Mouse (Mus musculus): ENCODE results near the gene Angel2.
A peak's percentile ranks its signal among the peaks of the same experiment; 100 is the strongest.

Gene Angel2

DNA sequence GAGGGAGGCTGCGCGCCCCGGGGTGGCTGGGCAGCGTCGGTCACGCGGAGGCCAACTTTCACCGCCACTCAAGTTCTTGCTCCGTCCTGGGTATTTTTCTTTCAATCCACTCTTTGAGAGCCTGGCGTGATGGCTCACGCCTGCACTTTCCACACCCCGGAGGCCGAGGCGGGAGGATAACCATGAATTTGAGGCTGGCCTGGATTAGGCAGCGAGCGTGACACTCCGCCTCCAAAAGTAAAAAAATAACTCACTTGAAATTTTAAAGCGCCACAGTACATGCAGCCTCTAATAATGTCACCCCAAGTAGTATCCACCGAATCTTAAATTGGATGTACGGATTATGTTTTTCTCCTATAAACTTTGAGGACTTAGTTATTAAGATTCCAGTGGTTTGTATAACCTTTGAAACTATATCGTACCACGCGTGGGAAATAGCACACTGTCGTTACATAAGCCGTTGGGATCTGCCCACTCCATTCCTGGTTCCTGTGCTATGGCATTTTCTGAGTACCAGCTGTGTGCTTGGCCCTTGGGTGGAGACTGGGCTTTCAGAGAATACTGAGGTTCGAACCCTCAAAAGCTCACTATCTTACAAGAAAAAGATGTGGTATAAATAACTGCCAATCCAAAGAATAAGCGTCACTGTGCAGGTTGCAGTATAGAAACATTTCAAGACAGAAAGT lies 4.2 kb downstream of the Angel2 start:
- peak; percentile 18 for DNase-seq (ENCODE audit: low read depth, low spot score)

DNA sequence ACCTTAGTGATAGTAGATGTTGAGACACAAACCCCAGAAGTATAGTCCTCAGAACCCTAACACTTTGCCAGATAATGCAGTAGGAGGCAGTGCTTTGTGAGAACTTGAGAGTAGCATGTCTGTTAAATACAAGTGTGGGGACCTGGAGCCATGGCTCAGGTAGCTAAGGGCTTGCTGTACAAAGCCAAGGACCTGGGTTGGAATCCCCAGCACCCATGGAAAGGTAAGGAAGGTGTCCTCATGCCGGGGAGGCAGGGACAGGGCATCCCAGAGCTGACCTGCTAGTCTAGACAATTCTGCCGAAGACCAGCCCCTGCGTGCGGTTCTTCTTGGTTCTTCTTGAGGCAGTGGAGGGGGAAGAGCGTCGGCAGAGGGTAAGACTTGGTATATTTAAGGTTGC lies 5.3 kb downstream of the Angel2 start:
- DNase-seq (ENCODE audit: low read depth, low spot score), result no peak

DNA sequence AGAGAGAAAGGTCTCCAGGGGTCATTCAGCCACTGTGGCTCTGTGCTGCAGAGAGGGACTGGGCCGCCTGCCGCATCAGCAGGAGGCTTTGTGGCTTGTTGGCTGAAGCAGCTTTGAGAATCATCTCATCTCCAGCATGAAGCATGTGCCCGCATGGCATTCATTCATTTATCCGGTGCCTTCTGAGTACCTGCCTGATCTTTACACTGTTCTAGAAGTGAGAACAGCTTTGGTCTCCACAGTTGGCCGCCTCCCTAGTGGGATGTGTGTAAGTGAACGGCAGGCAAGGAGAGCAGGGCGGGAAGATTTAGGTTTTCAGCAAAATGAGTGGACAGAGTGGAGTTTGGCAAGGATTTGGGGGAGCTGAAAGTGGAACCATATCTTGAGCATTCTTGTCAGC lies 14.9 kb downstream of the Angel2 start:
- no peak for DNase-seq (ENCODE audit: low read depth, low spot score)

- peak; percentile 78 for DNase-seq (ENCODE audit: low read depth, low spot score)
These were observed 19.3 kb downstream of the Angel2 start for GRCm38 (mm10) chr1:190944109-190944760.

DNA sequence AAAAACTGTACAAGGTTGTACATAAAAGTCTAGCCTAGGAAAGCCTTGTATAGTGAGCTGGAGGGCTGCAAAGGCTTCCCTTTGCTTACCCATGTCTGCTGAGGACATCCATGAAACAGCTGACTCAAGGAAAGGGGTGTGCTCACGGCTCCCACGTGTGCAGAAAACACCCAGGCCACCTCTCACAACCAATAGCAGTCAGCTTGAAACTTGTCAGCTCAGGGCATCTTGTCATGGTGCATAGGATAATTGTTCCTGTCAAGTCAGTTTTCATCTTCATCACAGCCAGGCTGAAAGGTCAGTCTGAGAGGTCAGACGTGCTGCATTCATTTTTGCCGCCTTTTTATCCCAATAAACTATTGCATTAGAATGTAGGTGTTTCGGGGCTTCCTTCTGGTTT lies 23.1 kb downstream of the Angel2 start:
- no peak for DNase-seq (ENCODE audit: low read depth, low spot score)

- no peak for DNase-seq (ENCODE audit: low read depth, low spot score)
These were observed 23.5 kb downstream of the Angel2 start for GRCm38 (mm10) chr1:190948439-190948838.

- no peak for DNase-seq (ENCODE audit: low read depth, low spot score)
These were observed 23.9 kb downstream of the Angel2 start for GRCm38 (mm10) chr1:190948846-190949245.

- no peak for DNase-seq (ENCODE audit: low read depth, low spot score)
These were observed 26.1 kb downstream of the Angel2 start for GRCm38 (mm10) chr1:190951014-190951413.

GRCm38 (mm10) chr1:190953009-190953408 lies 28.1 kb downstream of the Angel2 start:
- DNase-seq (ENCODE audit: low read depth, low spot score), result no peak

- DNase-seq (ENCODE audit: low read depth, low spot score), result no peak
These were observed 33.9 kb downstream of the Angel2 start for GRCm38 (mm10) chr1:190958821-190959220.

GRCm38 (mm10) chr1:190962760-190963159 lies 37.8 kb downstream of the Angel2 start:
- no peak for DNase-seq (ENCODE audit: low read depth, low spot score)

GRCm38 (mm10) chr1:190964992-190965780 lies 40.3 kb downstream of the Angel2 start:
- DNase-seq (ENCODE audit: low read depth, low spot score), result no peak

DNA sequence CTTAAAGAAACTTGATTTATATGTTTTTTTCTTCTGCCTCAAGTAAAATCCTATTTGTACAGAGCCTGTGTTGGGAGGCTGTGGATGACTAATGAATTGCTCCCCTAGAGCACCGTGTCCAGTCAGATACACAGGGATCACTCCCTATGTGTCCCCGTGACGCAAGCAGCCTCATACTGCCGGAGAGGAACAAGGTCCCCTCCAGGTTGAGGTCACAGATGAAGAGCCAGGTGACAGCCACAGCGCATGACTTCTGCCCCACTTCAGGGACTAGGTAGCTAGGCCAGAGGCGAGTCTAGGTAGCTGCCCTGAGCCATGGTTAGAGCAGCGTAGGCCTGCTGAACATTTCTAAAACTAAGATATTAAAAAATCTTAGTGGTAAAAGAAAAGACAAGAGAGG lies 43.1 kb downstream of the Angel2 start:
- DNase-seq (ENCODE audit: low read depth, low spot score), result no peak

DNA sequence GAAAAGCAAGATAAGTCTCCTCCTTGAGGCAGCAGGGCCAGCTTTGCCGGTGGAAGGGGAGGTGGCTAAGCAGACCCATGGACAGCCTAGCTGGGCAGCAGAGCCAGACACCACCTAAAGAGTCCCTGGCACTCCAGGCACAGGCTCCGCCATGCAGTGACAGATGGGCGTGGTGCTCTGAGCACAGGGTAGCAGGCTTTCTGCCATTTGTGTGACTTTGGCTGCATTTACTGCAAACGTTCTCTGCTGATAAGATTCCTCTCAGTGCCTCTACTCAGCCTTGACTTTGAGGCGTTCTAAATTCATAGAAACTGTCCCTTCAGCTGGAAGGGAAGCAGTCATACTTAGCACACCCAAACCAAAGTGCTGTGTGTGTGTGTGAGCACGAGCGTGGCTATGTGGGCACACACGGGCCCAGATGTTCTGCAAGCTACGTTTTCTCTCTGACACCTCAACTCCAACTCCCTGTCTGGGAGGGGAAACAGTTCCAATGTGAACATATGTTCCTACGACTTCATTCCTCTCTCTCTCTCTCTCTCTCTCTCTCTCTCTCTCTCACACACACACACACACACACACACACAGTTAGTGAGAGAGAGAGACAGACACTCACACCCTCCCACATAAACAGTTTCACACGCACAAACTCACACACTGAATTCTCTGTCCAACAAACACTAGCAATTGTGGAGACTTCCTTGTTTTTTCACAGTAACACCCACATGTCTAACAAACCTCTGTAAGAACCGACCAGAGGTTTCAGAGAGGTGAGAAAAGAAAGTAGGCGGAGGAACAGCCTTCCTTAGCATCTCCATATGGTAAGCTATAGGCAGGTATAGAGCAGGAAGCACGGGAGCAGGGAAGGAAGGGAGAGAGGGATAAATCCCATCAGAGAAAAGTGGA lies 47.0 kb downstream of the Angel2 start:
- DNase-seq (ENCODE audit: low read depth, low spot score), result no peak

- DNase-seq (ENCODE audit: low read depth, low spot score), result no peak
These were observed 47.8 kb downstream of the Angel2 start for GRCm38 (mm10) chr1:190972612-190973192.

- no peak for DNase-seq (ENCODE audit: low read depth, low spot score)
These were observed 49.3 kb downstream of the Angel2 start for GRCm38 (mm10) chr1:190974191-190974590.

GRCm38 (mm10) chr1:190974833-190975232 lies 49.9 kb downstream of the Angel2 start:
- DNase-seq (ENCODE audit: low read depth, low spot score), result no peak

- no peak for DNase-seq (ENCODE audit: low read depth, low spot score)
These were observed 52.1 kb downstream of the Angel2 start for GRCm38 (mm10) chr1:190976887-190977573.

- no peak for DNase-seq (ENCODE audit: low read depth, low spot score)
These were observed 53.1 kb downstream of the Angel2 start for GRCm38 (mm10) chr1:190978001-190978400.

DNA sequence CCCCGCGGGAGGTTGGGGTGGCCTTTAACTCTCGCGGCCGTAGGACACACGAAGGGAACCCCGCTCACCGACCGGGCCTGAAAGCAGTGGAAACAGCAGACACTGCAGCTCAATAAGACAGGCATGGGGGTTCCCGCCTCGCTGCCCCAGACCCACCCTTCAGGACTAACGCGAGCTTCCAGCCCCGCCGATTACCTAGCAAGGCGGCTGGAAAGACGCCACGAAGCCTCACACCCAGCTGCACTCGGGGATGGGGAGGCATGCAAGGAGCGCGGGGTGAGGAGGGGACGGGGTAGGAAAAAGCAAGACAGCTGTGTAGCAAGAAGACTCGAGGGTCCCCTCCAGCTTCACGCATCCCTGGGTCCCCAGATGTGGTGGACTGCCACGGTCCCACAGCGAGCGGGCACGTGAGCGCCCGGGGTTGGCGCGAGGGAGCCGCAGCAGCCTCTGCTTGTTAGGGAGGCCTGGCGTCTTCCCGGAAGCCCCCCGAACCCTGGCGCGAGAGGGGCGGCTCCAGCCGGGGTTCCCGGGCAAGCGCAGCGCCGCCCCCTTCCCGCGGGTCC lies 53.7 kb downstream of the Angel2 start:
- peak; percentile 12 for DNase-seq (ENCODE audit: low read depth, low spot score)
